Mouse (Mus musculus) left cerebral cortex, adult 8-10 months (tissue): ENCODE results near the gene Irf2. TPM values are rescaled to one million over a fixed set of nuclear protein-coding genes. Genes with fewer than 3 reads are reported as not detected.

Source experiments
- DNase-seq, 2 experiments: peaks; one replicate each; pipeline ENCODE4 v3.0.0; 2022; ENCODE audit warnings: low spot score in 2 of 2
- total RNA-seq, 4 experiments: library from RNA; stranded (reverse); gene quantifications; 2 replicates each; pipeline ENCODE4 v1.2.4; 2022

The Irf2 gene
- total RNA-seq, 4 experiments from 2014 or later, result 56.2 to 72.4 (median 57.3) TPM

- no peak for DNase-seq
These were observed 60.2 kb downstream of the Irf2 start for GRCm38 (mm10) chr8:46799706-46800105.

- DNase-seq, result no peak
These were observed 61.7 kb downstream of the Irf2 start for GRCm38 (mm10) chr8:46801153-46801684.

GRCm38 (mm10) chr8:46802009-46802408 is 62.5 kb downstream of the Irf2 start:
- DNase-seq, result no peak

DNA sequence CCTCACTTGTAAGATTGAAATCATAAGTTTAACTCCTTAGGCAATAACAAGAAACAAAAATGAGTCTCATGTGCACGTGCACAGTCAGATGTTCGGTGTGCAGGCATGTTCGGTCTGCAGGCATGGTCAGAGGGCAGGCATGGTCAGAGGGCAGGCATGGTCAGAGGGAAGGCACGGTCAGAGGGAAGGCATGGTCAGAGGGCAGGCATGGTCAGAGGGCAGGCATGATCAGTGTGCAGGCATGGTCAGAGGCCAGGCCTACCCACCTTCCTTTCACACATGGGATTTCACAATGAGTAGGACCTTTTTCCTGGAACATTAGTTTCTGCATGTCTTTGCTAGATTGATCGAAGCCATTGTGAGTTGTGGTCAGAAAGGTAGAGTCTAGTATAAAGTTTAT is 65.2 kb downstream of the Irf2 start:
- no peak for DNase-seq

DNA sequence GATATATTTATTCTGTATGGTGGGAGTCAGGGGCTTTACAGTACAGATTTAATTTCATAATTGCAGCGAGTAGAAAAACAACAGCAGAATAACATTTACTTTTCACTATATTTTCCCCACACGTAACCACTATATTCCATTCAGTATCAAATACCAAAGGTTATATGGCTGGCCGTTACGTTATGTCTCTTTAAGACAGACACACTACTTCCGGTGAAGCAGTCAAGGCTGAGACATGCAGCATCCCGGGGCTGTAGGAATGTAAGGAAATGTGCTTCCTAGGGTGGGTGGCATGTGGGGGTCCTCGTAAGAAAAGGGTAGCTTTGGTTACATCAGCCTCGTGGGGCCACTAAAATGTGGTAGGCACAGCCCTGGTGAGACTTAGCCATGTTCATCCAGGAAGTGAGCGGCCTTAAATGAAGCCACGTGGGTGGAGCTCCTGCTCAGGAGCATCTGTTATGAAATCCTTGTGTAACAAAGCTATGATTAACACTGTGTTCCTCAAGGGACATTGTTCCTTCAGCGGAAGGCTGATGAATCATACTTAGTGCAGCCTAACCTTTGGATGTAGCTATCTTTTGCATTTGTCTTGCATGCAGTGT is 71.6 kb downstream of the Irf2 start:
- DNase-seq, result peak; percentile 45 to 84

GRCm38 (mm10) chr8:46811944-46812343 is 72.4 kb downstream of the Irf2 start:
- no peak for DNase-seq

DNA sequence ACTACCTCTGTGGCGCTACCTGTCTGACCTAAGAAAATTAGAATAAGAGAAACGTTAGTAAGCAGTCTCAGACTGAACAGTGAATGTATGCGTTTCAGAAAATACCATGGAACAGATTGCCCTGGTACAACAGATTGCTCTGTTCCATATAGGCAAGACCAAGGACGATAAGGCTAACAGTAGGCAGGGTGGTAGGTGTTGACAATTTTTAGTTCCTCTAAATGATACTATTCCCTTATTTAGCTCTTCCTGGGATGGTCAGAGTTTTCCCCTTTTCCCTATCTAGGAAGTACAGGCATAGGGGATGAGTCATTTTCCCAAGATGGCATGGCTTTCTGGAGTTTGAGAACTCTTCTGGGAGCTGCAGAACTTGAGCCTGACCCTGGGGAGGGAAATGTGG is 73.4 kb downstream of the Irf2 start:
- no peak for DNase-seq

DNA sequence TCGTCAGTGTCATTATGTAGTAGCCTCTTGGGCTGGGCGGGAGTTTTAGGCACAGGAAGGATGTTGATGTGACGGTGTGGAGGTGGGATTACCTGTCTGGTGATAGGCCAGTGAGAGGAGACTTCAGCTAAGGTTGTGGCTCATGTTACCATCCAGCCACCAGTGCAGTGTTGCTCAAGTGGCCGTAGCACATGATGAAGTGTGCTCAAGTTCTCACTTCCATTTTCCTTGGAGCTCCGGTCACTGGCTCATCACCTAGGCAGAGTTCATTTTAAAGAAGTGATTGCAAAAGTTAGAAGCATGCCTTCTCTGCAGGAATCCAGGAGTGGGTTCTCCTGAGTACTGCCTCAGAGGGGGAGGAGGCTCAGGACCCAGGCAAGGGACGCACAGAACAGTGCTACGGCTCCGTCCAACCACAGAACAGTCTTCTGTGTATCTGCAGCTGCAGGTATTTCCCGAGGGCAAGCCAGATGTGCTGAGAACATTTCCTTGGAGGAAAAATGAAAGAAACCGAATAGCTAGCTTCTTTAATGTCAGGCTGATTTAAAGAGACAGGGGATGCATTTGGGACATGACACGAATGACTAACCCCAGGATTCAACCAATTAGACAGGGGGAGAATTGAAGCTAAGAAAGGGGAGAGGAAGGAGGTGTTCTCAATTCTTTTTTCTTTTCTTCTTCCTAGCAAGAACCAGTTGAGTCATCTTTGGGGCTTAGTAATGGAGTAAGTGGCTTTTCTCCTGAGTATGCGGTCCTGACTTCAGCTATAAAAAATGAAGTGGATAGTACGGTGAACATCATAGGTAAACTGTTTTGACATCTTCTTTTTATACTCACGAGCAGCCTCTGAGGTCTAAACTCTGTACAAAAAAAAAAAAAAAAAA is 78.8 kb downstream of the Irf2 start:
- no peak for DNase-seq

GRCm38 (mm10) chr8:46818990-46819288 is 79.4 kb downstream of the Irf2 start:
- DNase-seq, result no peak

- no peak for DNase-seq
These were observed 89.3 kb downstream of the Irf2 start for GRCm38 (mm10) chr8:46828734-46829413.

- no peak for DNase-seq
These were observed 90.0 kb downstream of the Irf2 start for GRCm38 (mm10) chr8:46829414-46830111.

DNA sequence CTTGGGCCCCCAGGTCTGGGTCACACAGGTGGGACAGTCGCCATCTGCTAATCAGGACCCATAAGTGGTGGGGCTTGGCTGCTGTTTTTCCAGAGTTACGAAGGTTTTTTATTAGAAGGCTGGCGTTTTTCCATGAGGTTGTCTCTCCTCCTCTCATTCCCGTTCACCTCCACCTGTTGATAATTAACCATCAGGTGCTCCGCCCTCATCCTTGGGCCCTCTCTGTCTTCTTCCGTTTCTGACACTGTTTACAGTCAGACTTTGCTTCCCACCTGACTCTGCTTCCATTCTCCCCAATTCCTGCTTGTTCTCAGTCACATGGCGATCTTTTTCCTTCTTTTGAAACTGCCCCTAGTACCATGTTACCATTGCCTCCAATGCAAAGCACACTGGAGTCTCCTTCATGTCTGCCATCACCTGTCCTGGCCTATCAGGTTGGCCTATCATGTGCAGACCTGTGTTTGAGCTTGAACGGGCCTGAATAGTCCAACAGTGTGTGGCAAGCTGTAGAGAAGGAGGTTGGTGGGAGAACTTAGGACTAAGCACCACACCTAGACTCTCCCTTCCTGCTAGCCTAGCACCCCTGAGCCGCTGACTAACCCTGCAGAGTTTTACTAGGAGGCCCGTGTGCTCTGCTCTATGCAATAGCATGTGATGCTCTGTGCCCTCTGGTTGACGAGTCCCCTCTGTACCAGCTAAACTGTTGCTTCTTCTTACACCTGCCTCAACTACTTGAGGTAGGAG is 90.8 kb downstream of the Irf2 start:
- DNase-seq, result no peak

- DNase-seq, result no peak
These were observed 92.4 kb downstream of the Irf2 start for GRCm38 (mm10) chr8:46831916-46832315.

GRCm38 (mm10) chr8:46832399-46832798 is 92.9 kb downstream of the Irf2 start:
- DNase-seq, result no peak

DNA sequence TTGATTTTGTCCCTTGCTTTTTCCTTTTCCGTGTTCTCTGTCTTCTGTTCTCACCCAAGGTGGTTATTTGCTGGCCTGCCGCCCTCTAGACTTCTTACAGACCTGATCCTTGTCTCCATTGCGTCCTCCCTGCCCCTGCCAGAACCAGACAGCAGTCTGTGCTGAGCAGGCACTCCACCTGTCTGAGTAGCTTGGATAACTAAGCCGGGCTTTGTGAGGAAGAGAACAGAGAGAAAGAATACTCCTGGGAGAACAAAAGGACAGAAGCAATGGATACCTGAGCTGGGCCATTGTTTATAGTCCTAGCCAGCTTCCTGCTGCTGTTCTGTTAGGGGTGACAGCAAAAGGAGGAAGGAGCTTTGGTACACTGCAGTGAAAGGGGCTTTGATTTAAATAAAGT is 94.2 kb downstream of the Irf2 start:
- DNase-seq, result no peak

DNA sequence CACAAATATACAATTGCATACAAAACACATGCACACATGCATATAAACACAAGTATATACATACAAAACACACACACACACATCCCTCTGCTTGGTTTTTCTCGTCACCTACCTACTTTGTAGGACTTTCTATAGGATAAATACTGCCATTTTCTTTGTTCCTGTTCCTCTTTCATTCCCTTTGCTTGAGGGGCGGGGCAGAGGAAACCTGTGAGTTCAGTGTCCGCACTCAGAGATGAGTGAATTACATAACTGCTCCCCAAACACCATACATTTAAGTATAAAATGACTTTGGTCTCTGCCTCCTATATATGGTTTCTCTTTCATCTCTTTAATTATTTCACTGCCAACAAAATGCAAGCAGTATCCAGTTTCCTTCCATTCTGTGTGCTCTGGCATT is 94.9 kb downstream of the Irf2 start:
- DNase-seq, result no peak

- no peak for DNase-seq
These were observed 96.6 kb downstream of the Irf2 start for GRCm38 (mm10) chr8:46836011-46836652.

DNA sequence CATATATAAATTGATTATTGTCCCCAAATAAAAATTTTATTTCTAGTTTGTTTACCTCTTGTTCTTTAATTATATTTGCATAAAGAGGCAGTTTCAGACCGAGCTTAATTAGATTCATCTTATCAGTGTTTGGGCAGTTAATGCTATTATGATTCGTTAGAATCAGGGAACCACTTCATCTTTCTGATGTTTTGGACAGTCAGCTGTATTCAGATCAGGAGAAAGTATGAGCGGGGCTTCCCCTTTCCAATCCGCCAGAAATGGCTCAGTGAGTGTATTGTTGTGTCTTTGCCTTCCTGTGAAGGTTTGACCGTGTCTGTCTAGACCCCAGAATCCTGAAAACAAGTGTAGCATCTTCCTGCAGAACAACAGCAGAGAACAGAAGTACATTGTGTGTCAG is 97.4 kb downstream of the Irf2 start:
- no peak for DNase-seq

DNA sequence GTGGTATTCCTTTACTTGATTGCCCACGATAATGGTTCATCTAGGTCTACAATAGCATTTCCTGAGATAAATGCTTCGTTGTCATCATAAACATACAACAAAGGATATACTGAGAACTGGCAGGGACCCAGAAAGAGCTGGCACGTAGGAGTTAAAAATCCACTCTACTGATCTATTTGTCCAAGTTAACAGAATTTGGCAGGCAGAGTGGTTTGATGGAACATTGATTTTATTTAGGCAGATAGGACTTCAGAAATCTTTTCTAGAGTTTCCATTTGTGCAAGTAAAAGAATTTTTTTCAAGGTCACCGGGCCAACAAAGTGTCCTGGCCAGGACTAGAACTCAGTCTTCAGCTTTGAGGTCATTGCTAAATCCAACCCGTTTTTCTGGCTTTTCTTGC is 98.5 kb downstream of the Irf2 start:
- DNase-seq, result no peak

- DNase-seq, result no peak
These were observed 100.9 kb downstream of the Irf2 start for GRCm38 (mm10) chr8:46840390-46840789.
